Mouse (Mus musculus) bone marrow macrophage, adult 2 months (primary cell): ENCODE data around the gene Kcp. TPM values are rescaled to one million over a fixed set of nuclear protein-coding genes. Genes with fewer than 3 reads are reported as not detected.

Source experiments
- H3K27ac ChIP-seq: 2 replicates; pipeline ENCODE4 v1.5.1; 2012; ENCODE audit warnings: low read depth, low read length; ENCODE audit not compliant: insufficient read depth
- H3K4me1 ChIP-seq: 2 replicates; pipeline ENCODE4 v1.6.1; 2012; ENCODE audit warnings: low read length; ENCODE audit not compliant: control insufficient read depth, insufficient read depth
- H3K4me3 ChIP-seq: 2 replicates; pipeline ENCODE4 v1.5.1; 2012; ENCODE audit warnings: mild to moderate bottlenecking, low read length, moderate library complexity; ENCODE audit not compliant: insufficient read depth
- CTCF ChIP-seq: IDR thresholded peaks from 2 replicates; pipeline ENCODE4 v1.5.1; 2012; ENCODE audit warnings: low read depth, mild to moderate bottlenecking, low read length, moderate library complexity
- POLR2A ChIP-seq: IDR thresholded peaks from 2 replicates; pipeline ENCODE4 v1.6.1; 2012; ENCODE audit warnings: mild to moderate bottlenecking, low read depth, low read length, borderline replicate concordance
- polyA plus RNA-seq: library from polyadenylated mRNA; stranded (reverse); fragments of >200 nt; gene quantifications from 2 replicates; pipeline ENCODE4 v1.2.4, GENCODE M21; 2012; ENCODE audit not compliant: missing spikeins, insufficient read depth, insufficient read length

The Kcp gene
- polyA plus RNA-seq, 1 experiment: 0.40 TPM

DNA sequence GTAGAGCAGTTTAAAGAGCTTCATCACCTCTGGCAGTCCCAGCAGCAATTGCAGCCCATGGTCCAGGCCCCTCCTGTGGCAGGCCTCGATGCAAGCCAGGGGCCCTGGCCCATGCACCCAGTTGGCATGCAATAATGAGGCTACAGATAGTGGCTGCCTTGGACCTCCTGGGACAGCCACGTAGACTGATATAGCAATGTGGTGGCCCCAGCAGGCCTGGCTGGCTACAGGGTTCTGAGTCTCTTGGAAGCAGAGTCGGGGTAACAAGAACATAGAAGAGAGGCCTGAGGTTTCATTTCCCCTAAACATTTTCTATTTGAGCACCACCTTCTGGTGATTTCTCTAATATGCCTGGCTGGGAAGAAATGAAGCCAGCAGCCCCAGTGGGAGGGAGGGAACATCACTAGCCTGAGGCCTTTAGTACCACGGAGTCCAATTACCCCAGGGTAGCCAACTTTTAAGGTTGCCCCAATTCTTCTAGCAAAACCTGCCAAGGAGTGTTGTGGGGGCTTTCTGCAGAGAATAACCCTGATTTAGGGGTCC lies 29.0 kb upstream of the Kcp start:
- H3K4me1 ChIP-seq: peaks cover 26% of the 10 kb centered on the region
- H3K27ac ChIP-seq: peak overlapping the region; percentile 28; the same call in 1 of the 2 replicates

DNA sequence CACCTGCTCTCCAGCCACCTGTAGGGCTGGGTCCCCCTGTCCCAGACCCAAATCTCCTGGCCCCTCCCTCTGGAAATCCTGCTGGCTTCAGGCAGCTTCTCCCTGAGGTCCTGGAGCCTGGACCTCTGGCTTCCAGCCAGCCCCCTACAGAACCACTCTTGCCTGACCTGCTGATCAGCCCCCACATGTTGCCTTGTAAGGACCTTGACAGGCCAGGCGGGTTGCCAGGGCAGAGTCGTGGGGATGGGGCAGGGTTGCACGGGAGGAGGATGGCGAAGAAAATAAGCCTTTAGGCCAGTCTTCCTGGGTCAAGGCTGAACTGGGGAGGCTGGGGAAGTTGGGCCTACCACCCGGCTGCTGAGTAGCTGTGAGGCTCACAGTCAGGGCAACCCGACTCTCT lies 27.6 kb upstream of the Kcp start:
- TF ChIP-seq POLR2A (no peak), CTCF (no peak)
- H3K27ac ChIP-seq: no peak overlapping the region
- peaks cover 39% of the 10 kb centered on the region for H3K4me1 ChIP-seq
- H3K4me3 ChIP-seq: no peak overlapping the region

More for the DNA sequence above, 29.0 kb upstream of the Kcp start:
- no peak for TF ChIP-seq CTCF
- TF ChIP-seq POLR2A: no peak
- no peak overlapping the region for H3K4me3 ChIP-seq

DNA sequence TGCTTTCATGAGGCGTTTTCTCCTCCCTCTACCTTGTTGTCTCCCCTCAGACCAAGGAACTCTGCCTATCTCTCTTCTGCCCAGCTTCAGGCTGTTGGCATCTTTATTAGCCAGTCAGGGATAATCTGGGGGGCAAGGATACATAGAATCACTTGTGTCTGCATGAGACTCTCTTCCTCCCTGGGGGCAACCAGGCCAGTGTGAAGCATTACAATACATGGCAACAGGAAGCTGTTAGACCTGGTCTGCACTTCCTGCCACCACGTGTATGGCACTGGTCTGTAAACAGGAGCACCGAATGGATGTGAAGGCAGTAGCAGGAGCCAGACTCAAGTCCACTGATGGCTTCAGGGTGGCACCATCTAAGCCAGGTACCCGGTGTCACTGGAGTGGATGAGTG lies 22.3 kb upstream of the Kcp start:
- H3K4me3 ChIP-seq: peak overlapping the region; percentile 58
- H3K4me1 ChIP-seq: peaks cover 41% of the 10 kb centered on the region
- H3K27ac ChIP-seq: peak overlapping the region; percentile 98
- TF ChIP-seq POLR2A: no peak
- TF ChIP-seq CTCF: no peak

DNA sequence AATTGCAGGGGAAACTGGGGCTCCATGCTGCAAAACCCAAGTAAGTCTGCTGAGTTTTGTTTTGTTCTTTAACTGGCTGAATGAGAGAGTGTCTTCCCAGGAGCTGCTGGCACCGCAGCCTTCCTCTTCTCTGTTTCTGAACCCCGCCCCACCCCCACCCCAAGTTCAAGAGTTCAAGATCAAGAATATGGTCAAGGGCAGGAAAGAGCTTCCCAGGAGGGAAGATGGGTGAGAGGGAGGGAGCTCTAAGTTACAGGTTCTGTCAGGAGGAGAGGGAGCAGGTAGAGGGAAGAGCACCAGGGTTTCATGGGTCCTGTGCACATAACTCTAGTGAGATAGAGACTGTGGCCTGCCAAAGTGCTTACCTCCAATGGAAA lies 21.7 kb upstream of the Kcp start:
- TF ChIP-seq CTCF (no peak), POLR2A (no peak)
- peak overlapping the region; percentile 98 for H3K27ac ChIP-seq
- peaks cover 47% of the 10 kb centered on the region for H3K4me1 ChIP-seq
- peak overlapping the region; percentile 58 for H3K4me3 ChIP-seq

DNA sequence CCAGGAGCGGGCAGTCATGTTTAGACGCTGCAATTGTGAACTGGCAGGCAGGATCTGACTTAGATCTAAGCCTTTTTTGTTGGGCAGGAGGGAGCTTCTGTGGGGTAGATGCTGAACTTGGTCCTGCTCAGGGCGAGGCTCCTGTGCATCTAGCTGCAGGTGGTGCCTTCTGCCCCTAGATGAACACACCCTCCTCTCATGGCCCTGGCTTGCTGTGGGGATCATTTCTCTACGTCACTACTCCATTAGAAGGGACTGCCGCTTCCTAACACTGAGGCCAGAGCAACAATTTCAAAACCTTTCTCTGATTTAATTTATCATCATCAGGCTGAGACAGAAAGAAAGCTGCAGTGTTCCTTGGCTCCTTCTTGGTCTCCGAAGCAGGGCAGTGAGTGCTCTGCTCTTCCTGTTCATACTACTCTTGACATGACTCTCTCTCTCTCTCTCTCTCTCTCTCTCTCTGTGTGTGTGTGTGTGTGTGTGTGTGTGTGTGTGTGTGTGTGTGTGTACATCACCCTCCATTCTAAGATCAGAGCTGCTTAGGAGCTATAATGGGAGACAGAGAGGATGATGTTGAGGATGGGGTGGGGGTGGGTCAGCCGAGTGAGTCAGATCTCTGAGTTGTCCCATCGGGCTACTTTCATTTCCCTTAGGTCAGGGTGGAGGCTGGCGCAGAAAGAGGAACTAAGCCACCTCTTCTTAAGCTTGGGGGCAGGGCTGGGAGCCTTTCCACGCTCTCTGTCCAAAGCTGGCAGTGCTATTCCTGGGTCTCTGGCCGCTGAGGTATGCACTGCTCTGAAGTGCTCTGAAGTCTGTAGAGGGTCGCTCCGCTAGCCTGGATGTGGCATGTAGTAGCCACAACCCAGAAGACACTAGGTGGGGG lies 21.1 kb upstream of the Kcp start:
- H3K27ac ChIP-seq: peak overlapping the region; percentile 98
- peaks cover 47% of the 10 kb centered on the region for H3K4me1 ChIP-seq
- TF ChIP-seq CTCF (no peak), POLR2A (no peak)
- H3K4me3 ChIP-seq: peak overlapping the region; percentile 80

DNA sequence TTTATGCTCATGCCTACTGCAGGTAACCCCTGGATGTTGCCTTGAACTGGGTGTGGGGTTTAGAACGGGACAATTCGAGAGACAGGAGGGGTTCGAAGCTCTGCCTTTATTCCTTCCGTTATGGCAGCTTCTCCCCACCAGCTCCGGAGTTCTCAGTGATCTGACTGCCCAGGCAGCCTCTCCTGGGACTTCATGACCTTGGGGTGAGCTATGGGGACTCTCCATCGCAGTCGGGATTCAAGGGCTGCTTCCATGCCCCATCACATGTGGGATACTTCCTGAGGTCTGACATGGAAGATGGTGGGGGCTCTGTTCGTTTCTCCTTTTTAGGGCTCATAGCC lies 20.4 kb upstream of the Kcp start:
- TF ChIP-seq POLR2A: no peak
- TF ChIP-seq CTCF: no peak
- Histone ChIP-seq H3K4me3 (peak overlapping the region; percentile 80), H3K27ac (peak overlapping the region; percentile 83), H3K4me1 (peaks cover 47% of the 10 kb centered on the region)

DNA sequence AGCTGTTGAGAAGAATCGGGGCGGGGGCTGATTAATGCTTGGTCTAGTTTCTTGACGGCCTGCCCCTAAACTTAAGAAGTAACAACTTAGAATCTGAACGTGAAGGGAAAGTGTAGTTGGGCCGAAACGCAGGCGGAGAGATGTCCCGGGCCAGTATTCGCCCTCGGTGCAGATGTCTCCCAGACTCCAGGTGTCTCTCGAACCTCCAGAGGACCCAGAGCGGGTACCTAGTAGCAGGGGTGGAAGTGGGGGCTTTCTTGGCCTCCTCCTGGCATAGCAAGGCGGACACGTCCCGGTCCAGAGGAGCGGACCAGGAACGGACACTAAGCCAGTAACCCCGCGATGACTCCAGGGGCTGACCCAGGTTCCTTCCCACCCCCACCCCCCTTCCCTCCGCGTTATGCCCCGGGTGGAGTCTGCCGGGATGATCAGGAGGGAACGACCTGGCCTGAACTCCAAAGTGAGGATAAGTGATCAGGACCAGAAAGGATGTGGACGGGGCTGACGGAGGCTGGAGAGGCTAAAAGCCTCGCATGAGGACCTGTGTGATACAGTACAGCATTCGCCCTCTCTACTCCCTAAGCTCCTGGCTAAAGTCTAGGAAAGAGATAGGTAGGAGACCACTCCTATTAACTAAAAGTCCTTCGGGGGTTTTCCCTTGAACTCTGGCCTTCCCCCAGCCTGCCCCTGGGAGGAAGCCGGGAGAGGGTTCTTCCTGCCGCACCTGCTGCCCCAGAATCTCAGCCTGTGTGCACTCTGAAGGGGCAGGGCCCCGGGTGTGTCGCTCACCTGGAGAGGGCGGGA lies 19.8 kb upstream of the Kcp start:
- TF ChIP-seq POLR2A: no peak
- peak overlapping the region; percentile 83 for H3K27ac ChIP-seq
- H3K4me3 ChIP-seq: peak overlapping the region; percentile 80
- peaks cover 50% of the 10 kb centered on the region for H3K4me1 ChIP-seq

DNA sequence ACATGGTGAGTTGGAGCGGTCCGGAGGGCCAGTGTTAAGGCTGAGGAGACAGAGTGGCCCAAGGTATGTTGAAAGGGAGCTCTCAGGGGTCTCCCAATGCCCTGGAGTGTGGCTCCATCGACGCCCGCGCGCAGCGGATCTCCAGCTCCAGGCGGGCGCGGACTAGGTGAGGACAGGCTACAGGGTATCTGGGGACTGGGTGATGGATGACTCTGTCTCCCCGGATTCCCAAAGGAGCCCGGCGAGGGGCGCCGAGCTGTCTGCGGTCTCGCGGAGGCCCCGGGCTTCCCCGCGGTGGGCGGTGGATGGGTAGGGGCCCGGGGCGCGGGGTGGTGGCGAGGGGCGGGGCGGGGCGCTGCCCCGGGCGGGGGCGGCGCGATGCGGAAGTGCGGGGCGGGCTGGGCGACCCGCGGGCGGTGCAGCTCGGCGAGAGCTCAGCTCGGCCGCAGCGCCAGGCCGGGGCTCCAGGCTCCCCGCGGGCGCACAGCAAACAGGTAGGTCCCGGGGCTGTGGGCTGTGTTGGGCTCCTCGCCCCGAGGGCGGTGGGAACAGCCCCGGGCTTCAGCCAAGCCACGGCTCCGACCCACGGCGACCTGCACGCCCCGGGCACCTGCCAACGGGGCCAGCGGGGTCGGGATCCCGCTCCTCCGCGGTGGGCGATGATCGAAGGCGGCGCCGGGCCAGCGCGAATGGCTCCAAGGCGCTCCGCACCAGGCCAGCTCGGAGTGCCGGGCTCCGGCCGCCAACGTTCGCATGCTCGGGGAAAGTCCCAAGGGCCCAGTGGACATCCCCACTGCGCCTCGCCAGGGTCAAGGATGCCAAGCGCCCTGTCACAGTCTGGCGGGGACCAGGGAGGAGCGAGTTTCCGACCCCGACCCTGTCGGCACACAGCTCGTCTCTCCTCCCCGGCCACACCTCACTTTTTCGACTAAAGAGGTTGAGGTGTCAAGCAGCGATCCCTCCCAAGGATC lies 18.8 kb upstream of the Kcp start, which contains the start of gene Irf5:
Irf5 (plus strand) TSS at position 345 of the 971 bp plus-strand sequence.
- no peak; the same call in 1 of the 2 replicates for TF ChIP-seq POLR2A
- no peak for TF ChIP-seq CTCF
- H3K4me3 ChIP-seq: peak within 1 kb of the TSS; percentile 80
- H3K27ac ChIP-seq: peak within 1 kb of the TSS; percentile 83
- peaks cover 51% of the 10 kb centered on the region for H3K4me1 ChIP-seq

DNA sequence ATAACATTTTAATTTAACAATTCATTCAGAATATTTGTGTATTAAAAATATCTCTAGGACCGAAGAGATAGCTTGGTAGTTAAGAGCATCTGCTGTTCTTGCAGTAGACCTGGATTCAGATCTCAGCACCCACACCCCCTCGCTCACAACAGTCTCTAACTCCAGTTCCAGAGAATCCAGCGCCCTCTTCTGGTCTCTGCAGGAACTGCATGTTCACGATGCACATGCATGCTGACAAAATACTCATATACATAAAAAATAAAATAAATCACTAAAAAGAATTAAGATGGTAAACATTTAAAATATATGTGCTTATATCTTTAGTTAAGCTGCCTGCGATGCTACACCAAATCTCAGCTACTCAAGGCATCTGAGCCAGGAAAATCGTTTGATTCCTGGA lies 17.5 kb upstream of the Kcp start:
- H3K4me3 ChIP-seq: no peak overlapping the region
- H3K4me1 ChIP-seq: peaks cover 37% of the 10 kb centered on the region
- TF ChIP-seq CTCF (peak; percentile 92), POLR2A (no peak)
- peak overlapping the region; percentile 92; the same call in 1 of the 2 replicates for H3K27ac ChIP-seq
